Mouse (Mus musculus) cerebellum, adult 18-20 months (tissue): ENCODE results near the gene Chst1.

Experiments used
- DNase-seq, 2 experiments: peaks; one replicate each; pipeline ENCODE4 v3.0.0; 2021

Gene Chst1

DNA sequence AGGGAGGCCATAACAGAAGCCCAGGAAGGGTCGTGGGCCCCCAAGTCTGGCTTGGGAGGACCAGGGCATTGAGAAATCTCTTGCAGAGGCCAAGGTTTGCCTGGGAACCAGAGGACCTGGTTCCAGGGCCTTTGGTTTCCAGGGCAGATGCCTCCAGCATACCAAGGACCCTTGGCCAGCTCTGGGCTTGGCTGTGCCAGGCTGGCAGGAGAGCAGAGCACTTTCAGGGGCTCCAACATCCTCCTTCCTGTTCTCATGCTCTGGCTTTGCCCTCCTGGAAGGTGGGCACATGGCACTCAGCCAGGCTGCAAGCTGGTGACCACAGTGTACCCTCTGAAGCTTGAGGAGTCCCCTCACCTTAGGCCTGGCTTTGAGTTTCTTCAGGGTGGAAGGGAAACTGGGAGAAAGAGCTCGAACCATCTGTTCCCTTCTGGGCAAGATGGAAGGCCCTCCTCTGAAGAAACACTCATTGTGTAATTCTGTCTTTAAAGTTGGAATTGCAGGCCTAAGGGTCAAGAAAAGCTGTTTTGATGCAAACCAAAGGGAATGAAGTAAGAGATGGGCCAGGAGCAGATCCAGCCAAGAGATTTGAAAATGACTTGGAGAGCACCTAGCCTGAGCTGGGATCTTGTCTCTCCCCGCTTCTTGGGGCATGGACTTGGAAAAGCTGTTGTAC lies 10.3 kb downstream of the Chst1 start:
- peak in 1 of 2 experiments; percentile 14 for DNase-seq

DNA sequence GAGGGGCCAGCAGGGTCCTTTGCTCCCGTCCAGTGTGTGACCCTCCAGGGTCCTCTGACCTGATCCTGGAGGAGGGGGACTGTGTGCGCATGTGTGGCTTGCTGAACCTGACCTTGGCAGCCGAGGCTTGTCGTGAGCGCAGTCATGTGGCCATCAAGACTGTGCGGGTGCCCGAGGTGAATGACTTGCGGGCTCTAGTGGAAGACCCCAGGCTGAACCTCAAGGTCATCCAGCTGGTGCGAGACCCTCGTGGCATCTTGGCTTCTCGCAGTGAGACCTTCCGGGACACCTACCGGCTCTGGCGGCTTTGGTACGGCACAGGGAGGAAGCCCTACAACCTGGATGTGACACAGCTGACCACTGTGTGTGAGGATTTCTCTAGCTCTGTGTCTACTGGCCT lies 14.1 kb downstream of the Chst1 start:
- DNase-seq = no peak

DNA sequence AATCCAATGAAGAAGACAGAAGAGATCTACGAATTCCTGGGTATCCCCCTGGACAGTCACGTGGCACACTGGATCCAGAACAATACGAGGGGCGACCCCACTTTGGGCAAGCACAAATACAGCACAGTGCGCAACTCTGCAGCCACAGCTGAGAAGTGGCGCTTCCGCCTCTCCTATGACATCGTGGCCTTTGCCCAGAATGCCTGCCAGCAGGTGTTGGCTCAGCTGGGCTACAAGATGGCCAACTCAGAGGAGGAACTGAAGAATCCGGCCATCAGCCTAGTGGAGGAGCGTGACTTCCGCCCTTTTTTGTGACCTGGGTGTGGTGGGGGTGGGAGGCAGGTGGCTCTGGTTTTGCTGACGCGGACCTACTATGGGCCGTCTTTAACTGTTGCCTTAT lies 14.6 kb downstream of the Chst1 start:
- DNase-seq = no peak

DNA sequence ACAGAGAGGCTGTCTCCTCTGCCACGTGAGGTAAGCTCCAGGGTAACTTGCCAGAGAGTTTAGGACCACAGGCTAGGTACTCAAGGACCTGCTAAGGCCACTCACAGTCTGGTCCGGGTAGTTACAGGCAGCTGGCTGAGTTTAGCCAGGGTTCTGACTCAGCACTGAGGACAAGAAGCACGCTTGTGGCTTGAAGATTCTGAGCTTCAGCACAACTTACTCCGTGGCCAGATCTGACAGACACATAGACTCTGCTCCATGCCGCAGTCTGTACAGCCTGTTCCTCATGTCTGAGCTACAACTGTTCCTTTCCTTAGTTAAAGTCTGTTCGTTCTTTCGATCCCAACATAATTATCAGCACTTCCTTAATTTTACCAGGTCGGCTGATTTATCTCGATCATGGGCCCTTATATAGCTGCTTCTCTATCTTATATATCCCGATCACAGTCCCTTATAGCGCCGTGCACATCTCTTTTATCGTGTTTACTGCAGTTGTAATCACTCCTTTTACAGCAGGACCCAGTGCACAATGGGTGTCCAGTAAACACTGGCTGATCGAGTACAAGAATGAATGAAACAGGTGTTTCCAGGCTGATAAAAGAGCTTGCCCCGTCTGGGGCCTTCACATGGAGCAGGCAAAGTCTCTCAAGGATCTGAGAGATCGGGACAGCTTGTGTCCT lies 17.7 kb downstream of the Chst1 start:
- no peak for DNase-seq

DNA sequence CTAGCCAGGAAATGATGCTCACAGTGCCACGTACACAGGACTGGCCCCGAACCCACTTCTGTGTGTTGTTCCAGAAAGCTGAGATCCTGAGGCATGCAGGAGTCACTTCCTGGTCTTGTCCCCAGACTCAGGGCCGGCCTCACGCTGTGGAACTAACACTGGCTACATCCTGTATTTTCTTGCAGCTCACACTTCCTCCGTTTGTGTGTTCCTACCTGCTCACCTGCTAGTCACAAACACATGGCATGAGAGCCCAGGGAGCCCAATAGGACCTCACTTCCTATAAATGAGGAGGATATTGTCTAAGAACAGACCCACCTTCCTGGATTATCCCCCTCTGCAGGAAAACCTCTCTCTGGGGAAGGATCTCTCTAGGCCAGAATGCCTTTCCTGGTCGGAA lies 18.5 kb downstream of the Chst1 start:
- no peak for DNase-seq

DNA sequence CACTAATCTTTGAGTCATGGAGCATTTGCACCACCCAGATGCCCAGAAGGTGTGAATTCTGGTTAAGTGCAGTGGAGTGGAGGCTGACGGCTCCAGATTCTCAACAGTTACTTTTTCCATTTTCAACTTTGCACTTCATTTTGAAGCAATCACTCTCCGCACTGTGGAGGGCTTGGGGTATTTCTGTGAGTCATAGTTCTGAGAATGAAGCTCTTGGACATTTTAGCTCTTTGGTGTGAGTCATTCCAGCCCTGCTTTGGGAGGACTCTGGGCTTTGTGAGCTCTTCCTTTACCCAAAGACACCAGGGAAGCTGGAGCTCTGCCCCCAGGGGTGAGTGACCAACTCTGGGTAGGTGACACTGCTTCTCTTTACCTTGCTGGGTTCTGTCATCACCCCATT lies 28.1 kb downstream of the Chst1 start:
- no peak for DNase-seq

DNA sequence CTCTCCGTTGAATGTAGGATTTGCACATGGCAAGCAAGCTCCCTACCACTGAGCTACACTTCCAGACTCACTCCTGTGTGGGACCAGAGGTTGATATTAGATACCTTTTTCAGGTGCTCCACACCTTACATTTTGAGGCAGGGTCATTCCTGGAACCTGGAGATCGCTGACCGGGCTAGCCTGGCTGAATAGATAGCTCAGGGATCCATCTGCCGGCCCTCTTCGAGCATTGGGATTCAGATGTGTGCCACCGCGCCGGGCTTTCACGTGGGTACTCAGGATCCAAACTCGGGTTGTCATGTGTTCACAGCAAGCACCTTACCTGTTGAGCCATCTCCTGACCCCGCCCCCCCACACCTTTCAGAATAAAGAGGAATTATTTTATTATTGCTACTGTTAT lies 31.3 kb downstream of the Chst1 start:
- no peak for DNase-seq

DNA sequence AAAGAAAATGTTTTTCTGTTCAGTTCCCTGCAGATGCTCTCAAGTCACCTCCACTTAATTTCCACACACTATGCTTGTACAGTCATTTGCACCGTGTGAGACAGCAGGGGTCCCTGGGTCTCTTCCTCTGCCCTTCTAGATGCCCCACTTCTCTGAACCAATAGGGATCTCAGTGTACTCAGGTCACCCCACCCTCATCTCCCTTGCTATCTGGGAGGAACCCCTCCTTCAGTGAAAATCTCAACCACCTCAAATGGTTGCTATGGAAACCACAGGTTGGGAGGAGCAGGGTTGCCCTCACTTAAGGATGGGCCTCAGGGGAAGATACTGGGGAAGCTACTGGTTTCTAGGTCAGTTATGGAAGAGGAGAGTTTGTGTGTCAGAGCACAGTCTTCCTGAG lies 32.5 kb downstream of the Chst1 start:
- no peak for DNase-seq

DNA sequence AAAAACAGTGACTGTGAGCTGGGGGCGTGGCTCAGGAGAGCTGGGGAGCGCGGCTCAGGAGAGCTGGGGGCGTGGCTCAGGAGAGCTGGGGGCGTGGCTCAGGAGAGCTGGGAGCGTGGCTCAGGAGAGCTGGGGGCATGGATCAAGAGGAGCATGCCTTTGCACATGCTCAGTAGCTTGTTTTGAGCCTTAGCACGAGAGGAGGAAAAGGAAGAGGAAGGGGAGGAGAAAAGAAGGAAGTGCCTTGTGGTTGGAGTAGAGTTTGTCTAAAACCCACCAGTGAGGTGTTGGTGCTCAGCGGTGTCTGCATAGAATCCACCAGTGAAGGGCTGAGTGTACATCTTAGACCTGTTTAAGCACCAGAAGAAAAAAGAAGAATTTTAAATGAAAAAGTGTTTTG lies 41.0 kb downstream of the Chst1 start:
- no peak for DNase-seq

DNA sequence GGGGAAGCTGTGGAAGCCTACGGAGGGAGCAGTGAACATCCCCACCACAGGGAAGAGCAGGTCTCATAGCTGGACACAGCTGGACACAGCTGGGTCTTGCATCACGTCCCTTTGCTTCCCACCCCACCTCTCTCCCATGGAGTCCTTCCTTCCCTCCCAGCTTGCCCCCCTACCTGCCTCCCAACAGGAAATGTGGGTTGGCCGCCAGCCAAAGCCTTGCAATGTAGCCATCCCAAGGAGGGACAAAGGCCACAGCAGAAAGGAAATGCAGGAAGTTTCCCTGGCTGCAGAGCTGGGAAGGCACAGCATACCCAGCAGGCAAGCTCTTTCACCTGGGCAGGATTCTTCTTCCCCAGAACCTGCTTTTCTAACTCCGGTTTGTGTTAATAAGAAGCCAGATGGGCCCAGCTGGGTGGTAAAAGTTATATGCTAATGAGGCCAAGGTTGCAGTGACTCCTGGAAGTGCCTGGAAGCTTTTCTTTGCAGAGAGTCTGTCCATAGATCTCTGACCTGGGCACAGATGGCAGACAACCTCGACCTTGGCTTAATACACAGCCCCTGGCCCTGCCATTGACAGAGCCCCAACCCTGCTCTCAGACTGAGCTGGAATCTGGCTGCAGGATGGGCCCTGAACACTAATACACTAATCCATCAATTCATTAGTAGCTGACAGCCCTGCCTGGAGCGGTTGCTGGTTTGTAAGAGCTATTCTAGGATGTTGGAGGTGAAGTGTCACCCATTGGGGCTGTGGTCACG lies 46.0 kb downstream of the Chst1 start:
- DNase-seq = no peak

DNA sequence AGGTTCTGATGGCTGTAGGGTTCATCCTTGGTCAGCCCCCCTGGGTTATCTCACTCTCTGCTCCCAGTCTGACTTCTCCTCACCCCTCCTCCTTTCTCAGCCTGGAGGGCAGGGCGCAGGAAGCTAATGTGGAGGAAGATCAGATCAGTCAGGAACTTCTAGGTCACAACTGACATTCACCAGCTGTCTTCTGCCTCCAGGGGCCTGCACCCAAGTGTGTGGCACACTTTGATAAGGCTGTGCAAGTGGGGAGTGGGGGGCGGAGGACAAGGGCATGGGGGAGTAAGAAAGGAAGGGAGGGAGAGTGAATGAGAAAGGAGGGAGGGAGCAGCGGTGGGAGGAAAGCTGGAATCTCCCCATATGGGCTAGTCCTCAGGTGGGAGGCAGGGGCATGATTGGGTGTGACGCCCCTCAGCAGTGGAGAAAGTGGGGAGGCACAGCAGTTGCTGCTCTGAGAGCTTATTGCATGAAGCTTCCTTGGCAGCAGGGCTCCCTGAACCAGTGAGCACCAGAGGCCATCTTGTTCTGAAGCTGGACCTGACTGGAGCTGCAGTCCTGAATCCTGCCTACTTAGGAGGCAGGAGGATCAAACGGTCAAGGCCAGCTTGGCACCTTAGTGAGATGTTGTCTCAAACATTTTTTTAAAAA lies 49.8 kb downstream of the Chst1 start:
- no peak for DNase-seq

DNA sequence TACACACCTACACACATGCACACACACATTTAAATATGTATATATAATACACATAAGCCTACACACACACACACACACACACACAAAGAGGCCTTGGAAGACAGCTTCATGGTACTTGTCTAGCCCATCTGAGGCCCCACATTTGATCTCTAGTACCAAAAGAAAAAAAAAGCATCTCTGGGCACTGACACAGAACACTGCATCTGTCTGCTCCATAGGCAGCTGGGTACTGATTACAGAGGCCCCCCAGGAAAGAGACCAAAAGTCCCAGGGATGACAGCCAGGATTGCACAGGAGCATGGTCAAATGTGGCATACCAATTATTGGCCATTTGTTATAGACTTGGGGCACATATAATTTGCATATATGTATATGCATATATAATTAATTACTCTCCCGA lies 50.9 kb downstream of the Chst1 start:
- no peak for DNase-seq

DNA sequence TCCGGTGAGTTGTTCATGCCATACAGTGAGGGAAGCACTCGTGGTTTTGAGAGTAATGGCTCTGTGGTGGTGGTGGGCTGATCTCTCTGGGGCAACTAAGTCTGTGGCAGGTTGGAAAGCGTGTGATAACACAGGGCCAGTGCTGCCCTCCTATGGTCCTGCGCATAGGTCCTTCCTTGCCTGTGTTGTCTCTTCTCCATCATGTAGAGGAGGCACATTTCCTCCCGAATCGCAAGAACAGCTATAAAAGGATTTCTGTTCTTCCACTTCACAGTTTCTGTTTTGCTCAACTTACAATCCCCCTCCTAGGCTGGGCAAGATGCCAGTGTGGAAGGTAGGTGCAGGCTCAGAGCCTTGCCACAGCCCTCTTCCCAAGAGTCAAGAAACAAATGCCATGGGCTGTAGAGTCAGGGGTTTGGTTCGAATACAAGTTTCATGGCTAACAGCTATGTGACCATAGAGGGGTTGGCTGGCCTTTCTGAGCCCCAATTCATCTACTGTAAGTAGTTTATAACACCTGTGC lies 51.8 kb downstream of the Chst1 start:
- no peak for DNase-seq

DNA sequence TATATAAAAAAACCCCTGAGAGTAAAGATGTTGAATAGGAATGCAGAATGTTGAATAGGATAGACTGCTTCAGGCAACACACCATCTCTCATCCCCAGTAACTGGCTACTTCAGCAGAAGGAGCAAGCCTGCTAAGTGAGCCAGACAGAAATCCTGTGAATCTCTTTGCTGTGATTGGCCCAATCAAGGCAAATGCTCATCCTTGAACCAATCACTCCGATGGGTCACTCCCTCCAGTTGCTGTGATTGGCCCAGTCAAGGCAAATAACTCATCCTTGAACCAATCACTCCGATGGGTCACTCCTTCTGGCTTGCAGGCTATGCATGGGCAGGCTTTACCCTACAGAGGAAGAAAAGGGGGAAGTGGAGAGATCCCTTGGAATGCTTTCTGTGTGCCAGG lies 57.7 kb downstream of the Chst1 start:
- DNase-seq = no peak

DNA sequence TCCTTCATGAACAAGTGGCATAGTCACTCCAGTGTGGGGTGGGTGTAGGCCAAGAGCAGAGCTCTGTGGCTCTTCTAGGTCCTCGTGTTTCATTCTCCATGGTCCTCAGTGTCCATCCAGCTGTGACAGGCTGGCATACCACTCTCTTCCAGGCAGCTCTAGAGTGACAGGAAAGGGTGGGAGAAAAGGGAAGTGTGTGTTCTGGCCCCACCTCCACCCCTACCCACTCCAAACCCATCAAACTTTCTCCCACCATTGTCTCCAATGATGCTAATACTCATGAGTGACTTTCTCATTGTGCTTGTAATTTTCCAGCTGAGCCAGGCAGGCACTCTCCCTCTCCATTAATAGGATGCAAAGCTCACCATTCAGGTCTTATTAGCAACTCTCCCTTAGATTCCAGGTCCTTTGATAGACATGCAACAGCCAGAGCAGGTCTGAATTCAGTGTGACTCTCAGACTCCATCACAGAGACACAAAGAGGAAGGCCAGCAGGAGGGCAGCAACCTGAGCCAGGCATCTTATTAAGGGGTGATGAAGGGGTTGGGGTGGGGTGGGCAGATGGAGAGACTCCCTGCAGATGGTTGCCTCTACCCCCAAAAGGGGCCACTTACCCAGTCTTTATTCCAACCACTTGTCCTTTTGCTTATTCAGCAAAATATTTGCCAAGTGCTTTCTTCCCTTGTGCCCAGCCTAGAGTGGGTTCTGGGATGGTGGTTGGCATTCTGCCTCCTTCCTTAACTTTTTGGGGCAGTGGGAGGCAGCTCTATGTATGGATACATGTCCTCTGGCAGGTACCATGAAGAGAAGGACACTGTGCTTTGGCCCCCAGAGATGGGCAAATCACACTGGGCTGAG lies 59.0 kb downstream of the Chst1 start:
- no peak for DNase-seq

DNA sequence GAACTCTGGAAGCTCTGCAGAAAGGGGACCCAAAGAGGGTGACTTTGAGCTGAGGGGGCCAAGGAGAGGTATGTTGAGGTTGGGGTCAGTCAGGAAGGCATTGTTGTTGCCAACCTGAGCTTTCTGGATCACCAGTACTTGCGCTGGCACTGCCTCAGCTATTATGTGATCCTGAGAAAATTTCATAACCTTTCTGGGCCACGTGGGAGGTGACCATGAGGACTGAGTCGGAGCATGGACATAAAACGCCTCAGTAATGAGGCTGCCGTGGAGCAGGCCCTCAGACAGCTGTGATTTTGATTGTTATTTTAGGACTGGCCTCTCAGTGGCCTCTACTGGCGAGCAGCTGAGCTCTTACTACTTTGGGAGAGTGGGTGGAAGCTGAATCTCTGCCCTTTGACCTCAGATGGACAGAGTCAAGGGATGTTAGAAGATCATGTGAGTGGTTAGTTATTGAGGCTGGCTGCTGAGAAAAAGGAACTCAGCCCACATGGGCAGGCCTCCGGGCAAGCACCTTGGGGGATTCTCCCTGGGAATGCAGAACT lies 60.1 kb downstream of the Chst1 start:
- DNase-seq = no peak

DNA sequence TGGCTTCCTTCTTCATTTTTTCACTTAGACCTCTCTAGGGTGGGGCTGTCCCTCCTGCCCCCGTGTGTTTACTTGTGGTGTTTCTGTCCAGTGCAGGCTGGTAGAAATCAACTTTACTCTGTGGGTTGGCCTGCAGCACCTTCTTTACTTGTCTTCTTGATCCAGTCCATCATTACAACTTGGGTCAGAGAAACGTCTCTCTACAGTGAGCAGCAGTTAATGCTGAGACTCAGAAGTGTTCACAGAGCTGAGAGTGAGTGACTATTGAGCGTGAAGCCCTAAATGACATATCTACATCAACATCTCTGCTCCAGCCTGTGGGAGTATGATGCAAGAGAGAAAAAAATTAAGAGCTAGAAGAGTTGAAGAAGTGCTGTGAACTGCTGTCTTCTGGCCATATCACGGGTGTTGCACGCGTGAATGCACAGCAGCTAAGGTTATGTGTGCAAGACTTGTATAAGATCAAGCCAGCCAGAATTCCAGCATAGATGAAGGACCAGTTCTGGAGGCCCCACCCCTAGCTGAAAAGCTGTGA lies 63.1 kb downstream of the Chst1 start:
- DNase-seq = no peak
